Mouse (Mus musculus): ENCODE measurements around the gene Gsta1. TPM values are rescaled to one million over a fixed set of nuclear protein-coding genes. Genes with fewer than 3 reads are reported as not detected.
"Not testable (repeated sequence)": the region's sequence is repeated elsewhere in the genome, so short reads cannot be mapped to it uniquely, and the experiment has no call there.

Gsta1 gene
- polyA plus RNA-seq, 1 experiment from 2014 or later = not detected

- peaks cover 28% of the 10 kb centered on the region; the same call in 1 of the 2 replicates for H3K36me3 ChIP-seq
- 86% methylated on average over 3 of the region's 3 CpGs for WGBS
- no peak overlapping the region for H3K4me2 ChIP-seq
These were observed 20.4 kb upstream of the Gsta1 start for GRCm38 (mm10) chr9:78210079-78210478.

GRCm38 (mm10) chr9:78210821-78211220 is 19.6 kb upstream of the Gsta1 start:
- WGBS = 85% methylated on average over 2 of the region's 2 CpGs

More at GRCm38 (mm10) chr9:78210079-78210478, 20.4 kb upstream of the Gsta1 start:
- no peak overlapping the region for H3K27ac ChIP-seq (ENCODE audit: poor library complexity, severe bottlenecking)
- no peak overlapping the region for H3K4me3 ChIP-seq
- ATAC-seq (ENCODE audit: insufficient number of reproducible peaks, low FRiP score) = no peak
- peaks cover 26% of the 10 kb centered on the region for H3K4me1 ChIP-seq (replicated peaks)
- no peaks in the 10 kb centered on the region for H3K9me3 ChIP-seq (replicated peaks)
- no peak overlapping the region for H3K9ac ChIP-seq
- no peaks in the 10 kb centered on the region for H3K27me3 ChIP-seq (replicated peaks)

GRCm38 (mm10) chr9:78211521-78211920 is 18.9 kb upstream of the Gsta1 start:
- peak overlapping the region; percentile 84 for H3K27ac ChIP-seq (ENCODE audit: poor library complexity, severe bottlenecking)
- 88% methylated on average over 3 of the region's 3 CpGs for WGBS
- H3K4me1 ChIP-seq (replicated peaks) = peaks cover 26% of the 10 kb centered on the region
- no peak overlapping the region for H3K9ac ChIP-seq
- H3K9me3 ChIP-seq (replicated peaks) = no peaks in the 10 kb centered on the region
- peaks cover 18% of the 10 kb centered on the region; the same call in 1 of the 2 replicates for H3K36me3 ChIP-seq
- H3K4me2 ChIP-seq = no peak overlapping the region
- no peak overlapping the region for H3K4me3 ChIP-seq
- H3K27me3 ChIP-seq (replicated peaks) = no peaks in the 10 kb centered on the region
- no peak for ATAC-seq (ENCODE audit: insufficient number of reproducible peaks, low FRiP score)

More at GRCm38 (mm10) chr9:78210821-78211220, 19.6 kb upstream of the Gsta1 start:
- Histone ChIP-seq H3K9ac (no peak overlapping the region), H3K4me2 (no peak overlapping the region), H3K4me1 (replicated peaks) (peaks cover 26% of the 10 kb centered on the region), H3K9me3 (replicated peaks) (no peaks in the 10 kb centered on the region), H3K27ac (ENCODE audit: poor library complexity, severe bottlenecking) (no peak overlapping the region), H3K27me3 (replicated peaks) (no peaks in the 10 kb centered on the region), H3K36me3 (peaks cover 20% of the 10 kb centered on the region; the same call in 1 of the 2 replicates), H3K4me3 (no peak overlapping the region)
- ATAC-seq (ENCODE audit: insufficient number of reproducible peaks, low FRiP score) = no peak

GRCm38 (mm10) chr9:78212341-78213049 is 18.0 kb upstream of the Gsta1 start:
- Histone ChIP-seq H3K4me1 (replicated peaks) (peaks cover 26% of the 10 kb centered on the region), H3K9me3 (replicated peaks) (no peaks in the 10 kb centered on the region), H3K27me3 (replicated peaks) (no peaks in the 10 kb centered on the region), H3K36me3 (peaks cover 18% of the 10 kb centered on the region; the same call in 1 of the 2 replicates), H3K4me2 (0 out of 2 replicates have a peak overlapping the region, but pooled peaks have one; percentile 3), H3K9ac (no peak overlapping the region), H3K27ac (ENCODE audit: poor library complexity, severe bottlenecking) (peak overlapping the region; percentile 84), H3K4me3 (no peak overlapping the region)
- ATAC-seq (ENCODE audit: insufficient number of reproducible peaks, low FRiP score) = peak; percentile 88
- 30% methylated on average over 7 of the region's 7 CpGs for WGBS

GRCm38 (mm10) chr9:78217074-78217473 is 13.4 kb upstream of the Gsta1 start:
- no peaks in the 10 kb centered on the region for H3K36me3 ChIP-seq
- no peak overlapping the region for H3K4me3 ChIP-seq
- no peaks in the 10 kb centered on the region for H3K27me3 ChIP-seq (replicated peaks)
- 65% methylated on average over 4 of the region's 4 CpGs for WGBS
- H3K9ac ChIP-seq = no peak overlapping the region
- no peak overlapping the region for H3K4me2 ChIP-seq
- H3K9me3 ChIP-seq (replicated peaks) = no peaks in the 10 kb centered on the region
- peaks cover 18% of the 10 kb centered on the region for H3K4me1 ChIP-seq (replicated peaks)
- H3K27ac ChIP-seq (ENCODE audit: poor library complexity, severe bottlenecking) = 0 out of 2 replicates have a peak overlapping the region, but pooled peaks have one; percentile 15
- no peak for ATAC-seq (ENCODE audit: insufficient number of reproducible peaks, low FRiP score)

- WGBS = 57% methylated on average over 8 of the region's 8 CpGs
- ATAC-seq (ENCODE audit: insufficient number of reproducible peaks, low FRiP score) = no peak
These were observed 7.8 kb upstream of the Gsta1 start for GRCm38 (mm10) chr9:78222616-78223015.

GRCm38 (mm10) chr9:78223221-78223902 is 7.1 kb upstream of the Gsta1 start:
- peaks cover 17% of the 10 kb centered on the region for H3K4me1 ChIP-seq (replicated peaks)
- no peak overlapping the region for H3K4me3 ChIP-seq
- H3K9ac ChIP-seq = no peak overlapping the region
- H3K36me3 ChIP-seq = no peaks in the 10 kb centered on the region
- 71% methylated on average over 10 of the region's 10 CpGs for WGBS
- no peaks in the 10 kb centered on the region for H3K27me3 ChIP-seq (replicated peaks)
- H3K4me2 ChIP-seq = no peak overlapping the region
- no peak overlapping the region for H3K27ac ChIP-seq (ENCODE audit: poor library complexity, severe bottlenecking)
- no peak for ATAC-seq (ENCODE audit: insufficient number of reproducible peaks, low FRiP score)
- H3K9me3 ChIP-seq (replicated peaks) = no peaks in the 10 kb centered on the region

More at GRCm38 (mm10) chr9:78222616-78223015, 7.8 kb upstream of the Gsta1 start:
- Histone ChIP-seq H3K4me1 (replicated peaks) (peaks cover 17% of the 10 kb centered on the region), H3K27ac (ENCODE audit: poor library complexity, severe bottlenecking) (no peak overlapping the region), H3K4me2 (no peak overlapping the region), H3K27me3 (replicated peaks) (no peaks in the 10 kb centered on the region), H3K9ac (no peak overlapping the region), H3K9me3 (replicated peaks) (no peaks in the 10 kb centered on the region), H3K36me3 (no peaks in the 10 kb centered on the region), H3K4me3 (no peak overlapping the region)

- Histone ChIP-seq H3K27me3 (replicated peaks) (no peaks in the 10 kb centered on the region), H3K9ac (no peak overlapping the region), H3K36me3 (no peaks in the 10 kb centered on the region), H3K27ac (ENCODE audit: poor library complexity, severe bottlenecking) (no peak overlapping the region), H3K4me3 (no peak overlapping the region), H3K4me1 (replicated peaks) (peaks cover 18% of the 10 kb centered on the region), H3K4me2 (no peak overlapping the region), H3K9me3 (replicated peaks) (no peaks in the 10 kb centered on the region)
- WGBS = 91% methylated on average over 2 of the region's 2 CpGs
- ATAC-seq (ENCODE audit: insufficient number of reproducible peaks, low FRiP score) = no peak
These were observed 6.0 kb upstream of the Gsta1 start for GRCm38 (mm10) chr9:78224418-78224817.

GRCm38 (mm10) chr9:78225304-78225703 is 5.2 kb upstream of the Gsta1 start:
- no peaks in the 10 kb centered on the region for H3K27me3 ChIP-seq (replicated peaks)
- no peak overlapping the region for H3K9ac ChIP-seq
- H3K27ac ChIP-seq (ENCODE audit: poor library complexity, severe bottlenecking) = peak overlapping the region; percentile 57; the same call in 1 of the 2 replicates
- no peak for ATAC-seq (ENCODE audit: insufficient number of reproducible peaks, low FRiP score)
- no peaks in the 10 kb centered on the region for H3K36me3 ChIP-seq
- WGBS = 57% methylated on average over 11 of the region's 11 CpGs
- peak overlapping the region; percentile 38 for H3K4me2 ChIP-seq
- no peaks in the 10 kb centered on the region for H3K9me3 ChIP-seq (replicated peaks)
- H3K4me3 ChIP-seq = no peak overlapping the region
- peaks cover 20% of the 10 kb centered on the region for H3K4me1 ChIP-seq (replicated peaks)

GRCm38 (mm10) chr9:78228122-78228521 is 2.3 kb upstream of the Gsta1 start:
- Histone ChIP-seq H3K9me3 (replicated peaks) (no peaks in the 10 kb centered on the region), H3K9ac (no peak overlapping the region), H3K27me3 (replicated peaks) (no peaks in the 10 kb centered on the region), H3K4me1 (replicated peaks) (peaks cover 16% of the 10 kb centered on the region), H3K4me3 (no peak overlapping the region), H3K4me2 (no peak overlapping the region), H3K36me3 (no peaks in the 10 kb centered on the region), H3K27ac (ENCODE audit: poor library complexity, severe bottlenecking) (no peak overlapping the region)
- 91% methylated on average over 2 of the region's 2 CpGs for WGBS
- no peak for ATAC-seq (ENCODE audit: insufficient number of reproducible peaks, low FRiP score)

- H3K36me3 ChIP-seq; H3K9ac ChIP-seq; H3K4me1 ChIP-seq (replicated peaks); H3K9me3 ChIP-seq (replicated peaks); ATAC-seq (ENCODE audit: insufficient number of reproducible peaks, low FRiP score); H3K27ac ChIP-seq (ENCODE audit: poor library complexity, severe bottlenecking); H3K4me3 ChIP-seq; H3K27me3 ChIP-seq (replicated peaks); H3K4me2 ChIP-seq: not testable (repeated sequence)
- WGBS = 54% methylated on average over 3 of the region's 3 CpGs
These were observed 798 bp upstream of the Gsta1 start for GRCm38 (mm10) chr9:78229658-78230057.

Measured in heart, embryonic 12.5 days (tissue).